Mouse (Mus musculus) midbrain, embryonic 12.5 days (tissue): ENCODE results near the gene Smpd4. TPM values are rescaled to one million over a fixed set of nuclear protein-coding genes. Genes with fewer than 3 reads are reported as not detected.

ENCODE experiments used
- ATAC-seq: fragments of 200-750 bp; cut with Nextera tagmentation; 2 replicates; pipeline ENCODE4 v1.8.0; 2017; ENCODE audit warnings: low read depth, moderate TSS enrichment, moderate library complexity; ENCODE audit not compliant: low FRiP score
- H3K27ac ChIP-seq: fragments of 300-500 bp; sonication (generic); replicated peaks from 2 replicates; pipeline ENCODE4 v1.5.1; 2016; ENCODE audit warnings: mild to moderate bottlenecking
- H3K27me3 ChIP-seq: fragments of 300-500 bp; sonication (generic); 2 replicates; pipeline ENCODE4 v1.6.1; 2016; ENCODE audit warnings: mild to moderate bottlenecking
- H3K36me3 ChIP-seq: fragments of 300-500 bp; sonication (generic); 2 replicates; pipeline ENCODE4 v1.6.1; 2016
- H3K4me1 ChIP-seq: fragments of 300-500 bp; sonication (generic); 2 replicates; pipeline ENCODE4 v1.6.1; 2016
- H3K4me2 ChIP-seq: fragments of 300-500 bp; sonication (generic); replicated peaks from 2 replicates; pipeline ENCODE4 v1.6.1; 2016; ENCODE audit warnings: mild to moderate bottlenecking, moderate library complexity
- H3K4me3 ChIP-seq: fragments of 300-500 bp; sonication (generic); 2 replicates; pipeline ENCODE4 v1.5.1; 2016; ENCODE audit warnings: mild to moderate bottlenecking
- H3K9ac ChIP-seq: fragments of 300-500 bp; sonication (generic); replicated peaks from 2 replicates; pipeline ENCODE4 v1.6.1; 2016; ENCODE audit warnings: mild to moderate bottlenecking, moderate library complexity
- H3K9me3 ChIP-seq: fragments of 300-500 bp; sonication (generic); 2 replicates; pipeline ENCODE4 v1.6.1; 2016; ENCODE audit warnings: mild to moderate bottlenecking
- WGBS: fragments of 180-500 bp; shearing (Covaris S2); methylation state at CpG from one replicate; pipeline ENCODE4 v1.1.7; 2016; 5-methylcytosine and 5-hydroxymethylcytosine counted together
- polyA plus RNA-seq: library from polyadenylated mRNA; unstranded; fragments of >200 nt; fragmentation: Nextera tagmentation; extraction: Ambion mirVana; gene quantifications from 2 replicates; pipeline ENCODE4 v1.2.1, GENCODE M21; 2016

Smpd4 gene
- polyA plus RNA-seq, 1 experiment from 2014 or later: 36.3 TPM

GRCm38 (mm10) chr16:17640706-17641105 lies 21.6 kb downstream of the Smpd4 start:
- Histone ChIP-seq H3K9me3 (no peaks in the 10 kb centered on the region), H3K4me2 (no peak overlapping the region), H3K27me3 (no peaks in the 10 kb centered on the region), H3K4me1 (no peaks in the 10 kb centered on the region), H3K36me3 (peaks cover 69% of the 10 kb centered on the region), H3K4me3 (no peak overlapping the region), H3K9ac (no peak overlapping the region), H3K27ac (no peak overlapping the region)
- 90% methylated on average over 9 of the region's 9 CpGs for WGBS
- ATAC-seq: no peak

DNA sequence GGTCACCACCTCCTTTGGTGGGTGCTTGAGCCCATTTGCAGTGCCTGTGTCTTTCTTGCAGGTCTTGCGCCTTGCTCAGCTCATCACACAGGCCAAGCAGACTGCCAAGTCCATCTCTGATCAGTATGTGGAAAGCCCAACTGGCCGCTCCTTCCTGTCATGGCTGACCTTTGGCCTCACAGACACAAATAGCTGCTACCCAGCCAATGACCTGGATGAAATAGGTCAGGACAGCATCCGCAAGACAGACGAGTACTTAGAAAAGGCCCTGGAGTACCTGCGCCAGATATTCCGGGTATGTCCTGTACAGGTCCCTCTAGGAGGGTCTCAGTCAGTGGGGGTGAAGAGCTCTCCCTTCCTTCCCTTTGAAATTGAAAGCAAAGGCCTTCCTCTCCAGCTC lies 22.1 kb downstream of the Smpd4 start:
- no peak for ATAC-seq
- Histone ChIP-seq H3K36me3 (peaks cover 64% of the 10 kb centered on the region), H3K4me2 (no peak overlapping the region), H3K9ac (no peak overlapping the region), H3K9me3 (no peaks in the 10 kb centered on the region), H3K27ac (no peak overlapping the region), H3K4me3 (no peak overlapping the region), H3K4me1 (peaks cover 2% of the 10 kb centered on the region; the same call in 1 of the 2 replicates), H3K27me3 (no peaks in the 10 kb centered on the region)
- 87% methylated on average over 6 of the region's 6 CpGs for WGBS

- H3K4me1 ChIP-seq: peaks cover 12% of the 10 kb centered on the region
- H3K36me3 ChIP-seq: peaks cover 60% of the 10 kb centered on the region
- H3K27ac ChIP-seq: no peak overlapping the region
- no peak for ATAC-seq
- H3K27me3 ChIP-seq: 0 out of 2 replicates have a peak, but pooled peaks cover 1% of the 10 kb centered on the region
- 85% methylated on average over 8 of the region's 8 CpGs for WGBS
- no peak overlapping the region for H3K4me2 ChIP-seq
- H3K9me3 ChIP-seq: no peaks in the 10 kb centered on the region
- H3K9ac ChIP-seq: no peak overlapping the region
- no peak overlapping the region for H3K4me3 ChIP-seq
Observed at GRCm38 (mm10) chr16:17642311-17642710, 23.2 kb downstream of the Smpd4 start.

GRCm38 (mm10) chr16:17643437-17643990 lies 24.4 kb downstream of the Smpd4 start:
- ATAC-seq: no peak
- no peak overlapping the region for H3K4me2 ChIP-seq
- no peak overlapping the region for H3K27ac ChIP-seq
- H3K27me3 ChIP-seq: 0 out of 2 replicates have a peak, but pooled peaks cover 2% of the 10 kb centered on the region
- H3K4me3 ChIP-seq: no peak overlapping the region
- peaks cover 15% of the 10 kb centered on the region for H3K4me1 ChIP-seq
- peaks cover 51% of the 10 kb centered on the region for H3K36me3 ChIP-seq
- H3K9me3 ChIP-seq: no peaks in the 10 kb centered on the region
- no peak overlapping the region for H3K9ac ChIP-seq
- WGBS: 91% methylated on average over 4 of the region's 4 CpGs

DNA sequence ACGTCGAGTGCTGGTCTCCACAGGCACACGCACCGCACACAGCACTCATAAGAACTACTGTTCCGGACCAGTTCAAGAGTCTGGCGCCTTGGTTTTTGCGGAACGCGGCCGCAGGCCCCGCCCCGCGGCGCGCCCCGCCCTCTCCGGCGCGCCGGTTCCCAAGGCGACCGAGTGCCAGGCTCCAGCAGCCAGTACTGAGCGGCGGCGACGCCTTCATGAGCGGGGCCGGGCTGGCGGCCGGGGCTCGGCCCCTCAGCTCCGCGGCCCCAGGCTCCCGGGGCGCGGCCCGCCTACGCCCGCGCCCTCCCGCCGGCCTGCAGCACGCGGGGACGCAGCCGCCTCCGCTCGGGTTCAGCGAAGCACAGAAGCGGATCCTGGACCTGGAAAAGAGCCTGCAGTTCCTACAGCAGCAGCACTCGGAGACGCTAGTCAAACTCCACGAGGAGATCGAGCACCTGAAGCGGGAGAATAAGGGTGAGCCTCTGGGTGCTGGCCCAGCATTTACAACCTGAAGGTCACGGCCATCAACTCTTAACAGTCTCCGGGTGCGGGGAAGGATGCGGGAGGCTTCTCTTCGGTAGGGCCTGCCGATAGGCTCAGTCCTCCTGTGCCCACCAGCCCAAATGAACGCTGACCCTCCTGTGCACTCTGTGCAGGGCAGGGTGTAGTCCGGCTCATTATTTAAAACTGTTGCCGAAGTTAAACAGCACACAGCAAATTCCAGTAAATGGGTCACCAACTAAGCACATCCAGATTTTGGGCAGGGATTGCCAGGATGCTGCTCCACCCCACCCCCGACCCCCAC lies 27.4 kb downstream of the Smpd4 start, which contains the start of gene Ccdc74a:
TSS of gene Ccdc74a (plus strand) at position 161 of the 805 bp plus-strand sequence.
- ATAC-seq: peak; percentile 96
- H3K27ac ChIP-seq: no peak within 1 kb of the TSS
- H3K27me3 ChIP-seq: 0 out of 2 replicates have a peak, but pooled peaks cover 2% of the 10 kb centered on the region
- H3K4me1 ChIP-seq: peaks cover 15% of the 10 kb centered on the region
- peaks cover 39% of the 10 kb centered on the region for H3K36me3 ChIP-seq
- no peaks in the 10 kb centered on the region for H3K9me3 ChIP-seq
- peak within 1 kb of the TSS; percentile 75 for H3K9ac ChIP-seq
- peak within 1 kb of the TSS; percentile 93 for H3K4me2 ChIP-seq
- peak within 1 kb of the TSS; percentile 56 for H3K4me3 ChIP-seq
- 3% methylated on average over 61 of the region's 65 CpGs for WGBS

- Histone ChIP-seq H3K4me3 (peak overlapping the region; percentile 56), H3K27me3 (0 out of 2 replicates have a peak, but pooled peaks cover 2% of the 10 kb centered on the region), H3K36me3 (peaks cover 42% of the 10 kb centered on the region), H3K27ac (no peak overlapping the region), H3K4me2 (peak overlapping the region; percentile 93), H3K4me1 (peaks cover 15% of the 10 kb centered on the region), H3K9me3 (no peaks in the 10 kb centered on the region), H3K9ac (peak overlapping the region; percentile 75; the same call in 1 of the 2 replicates)
- WGBS: 28% methylated on average over 1 of the region's 1 CpGs
- ATAC-seq: 0 out of 2 replicates have a peak, but pooled peaks have one; percentile 7
Observed at GRCm38 (mm10) chr16:17647156-17647555, 28.0 kb downstream of the Smpd4 start.

DNA sequence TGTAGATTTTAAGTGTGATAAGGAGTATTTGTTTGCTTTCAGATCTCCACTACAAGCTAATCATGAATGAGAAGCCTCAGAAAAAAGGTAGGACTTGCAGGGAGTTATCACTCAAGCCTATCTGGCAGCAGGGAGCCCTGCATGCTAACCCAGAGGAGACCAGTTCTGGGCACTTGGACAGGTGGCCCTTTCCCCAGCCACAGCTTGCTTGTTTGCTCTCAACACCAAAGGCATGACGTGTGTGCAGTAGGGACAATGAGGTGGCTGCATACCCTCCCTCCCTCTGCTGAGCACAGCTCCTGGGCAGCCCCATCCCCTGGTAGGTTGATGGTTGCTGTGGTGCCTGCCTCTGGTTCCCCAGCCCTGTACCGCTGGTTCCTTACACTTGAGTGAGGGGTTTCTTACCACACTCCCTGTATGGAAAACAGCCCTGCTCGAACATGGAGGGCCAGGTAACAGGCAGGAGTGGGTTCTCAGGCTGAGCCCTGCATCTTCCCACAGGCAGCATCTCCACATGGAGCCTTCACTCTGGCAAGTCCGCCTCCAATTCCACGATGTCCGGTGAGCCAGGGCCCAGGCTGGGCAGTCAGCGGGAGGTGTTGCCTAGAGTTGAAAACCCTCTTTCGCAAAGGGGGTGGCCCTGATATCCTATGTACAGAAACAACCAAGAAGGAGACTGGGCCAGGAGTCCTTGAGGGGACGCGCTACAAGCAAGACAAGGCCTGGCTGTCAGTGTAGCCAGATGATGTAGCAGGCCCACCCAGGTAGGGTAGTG lies 28.6 kb downstream of the Smpd4 start:
- H3K4me2 ChIP-seq: peak overlapping the region; percentile 93; the same call in 1 of the 2 replicates

GRCm38 (mm10) chr16:17649925-17650605 lies 30.9 kb downstream of the Smpd4 start:
- Histone ChIP-seq H3K9ac (no peak overlapping the region), H3K4me1 (peaks cover 15% of the 10 kb centered on the region), H3K27ac (no peak overlapping the region), H3K4me3 (no peak overlapping the region), H3K9me3 (no peaks in the 10 kb centered on the region), H3K27me3 (0 out of 2 replicates have a peak, but pooled peaks cover 2% of the 10 kb centered on the region), H3K4me2 (no peak overlapping the region), H3K36me3 (peaks cover 55% of the 10 kb centered on the region)
- 87% methylated on average over 16 of the region's 16 CpGs for WGBS
- ATAC-seq: no peak

More for the DNA sequence above, 28.6 kb downstream of the Smpd4 start:
- no peak for ATAC-seq
- Histone ChIP-seq H3K36me3 (peaks cover 42% of the 10 kb centered on the region), H3K27ac (no peak overlapping the region), H3K4me3 (0 out of 2 replicates have a peak overlapping the region, but pooled peaks have one; percentile 56), H3K9ac (peak overlapping the region; percentile 75; the same call in 1 of the 2 replicates), H3K9me3 (no peaks in the 10 kb centered on the region), H3K27me3 (0 out of 2 replicates have a peak, but pooled peaks cover 2% of the 10 kb centered on the region), H3K4me1 (peaks cover 15% of the 10 kb centered on the region)
- WGBS: 80% methylated on average over 10 of the region's 10 CpGs

DNA sequence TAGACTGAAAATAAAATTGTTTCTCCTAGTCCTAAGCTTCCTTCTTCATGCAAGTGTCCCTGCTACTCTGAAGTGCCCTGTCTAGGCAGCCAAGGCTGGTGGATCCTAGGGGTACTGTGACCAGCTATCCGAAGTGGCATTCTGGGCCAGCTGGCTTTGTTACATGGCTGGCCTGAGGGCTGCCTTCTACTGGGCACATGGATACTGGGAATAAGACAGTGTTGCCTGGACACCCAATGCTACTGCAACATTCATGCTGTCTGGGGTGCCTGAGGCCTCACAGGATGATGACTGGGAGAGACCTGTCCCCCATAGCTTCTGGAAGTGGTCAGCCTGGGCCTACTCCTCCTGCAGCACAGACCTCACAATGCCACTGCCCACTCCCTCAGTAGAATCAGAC lies 31.6 kb downstream of the Smpd4 start:
- no peak for ATAC-seq
- H3K4me3 ChIP-seq: no peak overlapping the region
- peaks cover 15% of the 10 kb centered on the region for H3K4me1 ChIP-seq
- WGBS: 100% methylated on average over 1 of the region's 1 CpGs
- H3K9ac ChIP-seq: no peak overlapping the region
- no peak overlapping the region for H3K27ac ChIP-seq
- H3K36me3 ChIP-seq: peaks cover 62% of the 10 kb centered on the region
- H3K4me2 ChIP-seq: no peak overlapping the region
- H3K27me3 ChIP-seq: 0 out of 2 replicates have a peak, but pooled peaks cover 2% of the 10 kb centered on the region
- H3K9me3 ChIP-seq: no peaks in the 10 kb centered on the region

GRCm38 (mm10) chr16:17652607-17653006 lies 33.5 kb downstream of the Smpd4 start:
- no peak for ATAC-seq
- Histone ChIP-seq H3K27ac (no peak overlapping the region), H3K9ac (no peak overlapping the region), H3K4me1 (0 out of 2 replicates have a peak, but pooled peaks cover 2% of the 10 kb centered on the region), H3K4me2 (no peak overlapping the region), H3K36me3 (peaks cover 67% of the 10 kb centered on the region), H3K27me3 (no peaks in the 10 kb centered on the region), H3K4me3 (no peak overlapping the region), H3K9me3 (no peaks in the 10 kb centered on the region)
- 92% methylated on average over 4 of the region's 4 CpGs for WGBS

- H3K36me3 ChIP-seq: peaks cover 75% of the 10 kb centered on the region
- no peak overlapping the region for H3K27ac ChIP-seq
- no peak overlapping the region for H3K4me2 ChIP-seq
- no peaks in the 10 kb centered on the region for H3K27me3 ChIP-seq
- H3K9ac ChIP-seq: no peak overlapping the region
- H3K4me1 ChIP-seq: no peaks in the 10 kb centered on the region
- no peak for ATAC-seq
- H3K4me3 ChIP-seq: no peak overlapping the region
- H3K9me3 ChIP-seq: no peaks in the 10 kb centered on the region
- 97% methylated on average over 5 of the region's 5 CpGs for WGBS
Observed at GRCm38 (mm10) chr16:17653601-17654000, 34.4 kb downstream of the Smpd4 start.
